Mouse (Mus musculus) CD4-positive, CD25-positive, alpha-beta regulatory T cell, adult 2 months (primary cell): ENCODE data around the gene Tmem233.

Source experiments
- DNase-seq: peaks from one replicate; pipeline ENCODE4 v3.0.0-alpha.2; 2012; ENCODE audit warnings: low read depth, low spot score

The Tmem233 gene

DNA sequence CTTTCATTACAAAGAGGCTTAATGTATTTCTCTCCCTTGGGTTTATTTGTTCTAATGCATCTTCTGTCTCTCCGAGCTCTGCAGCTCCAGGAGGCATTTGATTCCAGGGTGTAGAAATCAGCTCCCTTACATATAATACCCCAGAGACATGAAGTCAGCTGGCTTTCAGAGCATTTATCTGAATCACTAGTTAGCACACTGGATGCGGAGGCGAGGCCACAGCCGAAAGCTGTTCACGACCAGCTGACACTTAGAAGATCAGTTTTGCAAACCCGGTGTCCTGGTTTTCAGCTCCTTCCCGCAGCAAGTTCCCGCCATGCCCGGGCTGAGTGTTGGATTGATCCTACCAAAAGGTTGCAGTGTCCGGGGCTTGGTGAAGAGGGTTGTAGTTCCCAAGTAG is 78.8 kb downstream of the Tmem233 start:
- DNase-seq = no peak

DNA sequence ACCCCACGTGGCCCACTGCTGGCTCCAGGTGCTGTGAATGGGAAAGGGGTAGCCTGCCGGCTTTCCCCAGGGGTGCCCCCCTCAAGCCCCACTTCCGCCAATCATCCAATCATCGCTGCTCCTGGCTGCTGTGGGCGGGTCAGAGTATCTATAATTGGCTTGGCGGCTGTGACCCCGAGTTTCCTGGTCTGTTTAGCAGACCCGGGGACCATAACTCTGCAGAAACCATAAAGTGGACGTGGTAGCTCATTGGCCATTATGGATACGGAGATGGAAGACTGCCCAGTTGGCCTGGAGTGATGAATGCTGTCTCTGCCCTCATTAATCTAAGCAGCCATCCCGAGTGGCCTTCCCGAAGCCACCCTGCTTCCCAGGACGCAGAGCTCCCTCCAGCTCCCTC is 79.2 kb downstream of the Tmem233 start:
- no peak for DNase-seq

DNA sequence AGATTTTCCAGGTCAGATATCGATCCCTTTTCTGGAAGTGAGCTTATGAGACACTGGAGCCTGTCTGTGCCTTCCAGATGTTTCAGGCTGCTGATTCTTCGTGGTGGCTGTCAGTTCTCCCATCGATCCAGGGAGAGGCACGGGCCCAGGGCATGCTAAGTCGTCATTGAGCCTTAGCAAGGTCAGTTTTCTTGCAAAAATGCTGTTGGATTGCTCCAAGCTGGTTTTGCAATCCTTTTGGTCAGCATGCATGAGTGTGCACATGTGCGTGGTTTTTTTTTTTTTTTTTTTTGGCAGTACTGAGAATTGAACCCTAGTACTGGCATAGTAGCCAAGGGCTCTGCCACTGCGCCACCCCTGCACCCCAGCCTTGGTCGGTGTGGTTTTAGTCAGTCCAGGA is 79.9 kb downstream of the Tmem233 start:
- DNase-seq = no peak

DNA sequence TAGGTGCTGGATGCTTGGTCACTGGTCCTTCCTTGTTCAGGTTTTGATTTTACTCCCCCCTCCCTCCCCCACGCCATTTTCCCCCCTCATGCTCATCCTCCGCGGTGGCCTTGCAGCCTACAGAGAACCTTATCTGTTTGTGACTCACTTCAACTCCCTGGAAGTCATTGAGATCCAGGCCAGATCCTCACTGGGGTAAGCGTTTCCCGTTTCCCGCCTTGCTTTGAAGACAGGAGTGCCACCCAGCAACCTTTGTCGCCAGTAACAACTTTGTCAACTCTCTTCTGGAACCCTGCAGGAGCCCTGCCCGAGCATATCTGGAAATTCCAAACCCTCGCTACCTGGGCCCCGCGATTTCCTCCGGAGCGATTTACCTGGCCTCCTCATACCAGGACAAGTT is 85.7 kb downstream of the Tmem233 start:
- DNase-seq = no peak

DNA sequence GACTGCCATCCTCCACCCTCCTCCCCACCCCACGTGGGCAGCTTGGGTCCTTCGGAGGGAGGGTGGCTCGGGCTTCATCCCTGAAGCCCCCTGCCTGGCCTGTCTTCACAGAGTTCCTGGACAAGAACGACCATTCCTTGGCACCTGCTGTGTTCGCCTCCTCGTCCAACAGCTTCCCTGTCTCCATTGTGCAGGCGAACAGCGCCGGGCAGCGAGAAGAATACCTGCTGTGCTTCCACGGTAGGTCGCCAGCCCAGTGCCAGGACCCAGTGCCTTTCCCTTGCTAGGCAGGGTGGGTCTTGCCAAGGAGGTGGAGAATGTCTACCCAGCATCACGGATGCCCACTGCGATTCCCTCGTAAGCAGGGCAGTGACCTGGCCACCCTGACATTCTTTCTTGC is 88.9 kb downstream of the Tmem233 start:
- DNase-seq = no peak

DNA sequence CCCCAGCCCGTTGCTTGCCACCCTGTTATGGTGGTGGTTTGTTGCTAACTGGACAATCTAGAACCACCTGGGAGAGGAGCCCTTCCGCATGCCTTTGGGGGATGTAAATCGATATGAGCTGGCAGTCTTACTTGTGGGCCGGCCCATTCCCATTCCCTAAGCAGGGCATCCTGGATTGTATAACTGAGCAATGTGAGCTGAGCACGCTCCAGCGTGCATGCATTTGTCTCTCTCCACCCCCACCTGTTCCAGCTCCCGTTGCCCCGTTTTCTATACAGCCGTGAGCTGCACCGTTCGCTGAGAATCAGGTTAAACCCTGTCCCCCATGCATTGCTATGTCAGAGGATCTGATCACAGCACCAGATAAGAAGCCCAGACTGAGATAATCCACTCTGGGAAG is 91.3 kb downstream of the Tmem233 start:
- no peak for DNase-seq
